Mouse (Mus musculus): ENCODE measurements around the gene Prrx1.

DNA sequence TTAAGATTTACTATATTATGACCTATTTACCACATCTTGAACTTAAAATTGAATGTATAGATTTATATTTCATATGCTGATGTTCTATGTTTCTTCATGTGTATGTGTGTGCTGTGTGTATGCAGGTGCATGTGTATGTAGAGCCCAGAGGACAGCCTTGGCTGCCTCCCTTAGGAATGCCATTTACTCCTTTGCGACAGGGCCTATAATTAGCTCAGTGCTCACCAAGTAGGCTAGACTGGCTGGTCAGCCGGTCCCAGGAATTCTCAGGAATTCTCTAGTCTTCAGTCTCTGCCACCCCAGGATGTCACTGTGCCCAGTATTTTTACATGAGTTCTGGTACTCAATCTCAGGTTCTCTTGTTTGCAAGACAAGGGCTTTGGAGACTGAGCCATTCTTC lies 13.8 kb upstream of the Prrx1 start:
- TF ChIP-seq POLR2A (IDR thresholded peaks at IDR 0.05; ENCODE audit: low read depth, low read length), result no peak
- no peak for TF ChIP-seq CTCF (IDR thresholded peaks at IDR 0.05; ENCODE audit: borderline replicate concordance, insufficient read depth, low read length)
